Mouse (Mus musculus) frontal cortex, postnatal 14 days (tissue): ENCODE measurements at regions not wholly inside any gene's neighbourhood (a gene's known extent, or its start where the extent isn't known, plus 50 kb on each side); places are given as distances from the start of the nearest gene placed in this dataset.
A peak's percentile ranks its signal among the peaks of the same experiment; 100 is the strongest.
"Not testable (repeated sequence)": the region's sequence is repeated elsewhere in the genome, so short reads cannot be mapped to it uniquely, and the experiment has no call there.

ENCODE experiments used
- DNase-seq, 2 experiments: peaks; one replicate each; pipeline ENCODE4 v3.0.0; 2022; ENCODE audit warnings: low spot score in 2 of 2

- not testable (repeated sequence) for DNase-seq
Observed at GRCm38 (mm10) chr9:3116311-3116710, 79.6 kb downstream of the Gm10715 start.

GRCm38 (mm10) chr9:3161181-3161580 lies 124.5 kb downstream of the Gm10715 start:
- no peak for DNase-seq

GRCm38 (mm10) chr9:3184343-3184742 lies 147.7 kb downstream of the Gm10715 start:
- DNase-seq: no peak

GRCm38 (mm10) chr9:3199151-3200018 lies 135.6 kb upstream of the Alkbh8 start:
- no peak for DNase-seq

- DNase-seq: not testable (repeated sequence)
Observed at GRCm38 (mm10) chr9:3200019-3200347, 135.0 kb upstream of the Alkbh8 start.

- DNase-seq: not testable (repeated sequence)
Observed at GRCm38 (mm10) chr9:3208120-3208519, 126.8 kb upstream of the Alkbh8 start.

GRCm38 (mm10) chr9:3258396-3259300 lies 76.3 kb upstream of the Alkbh8 start:
- peak in 1 of 2 experiments; percentile 24 for DNase-seq

GRCm38 (mm10) chr9:3260181-3260580 lies 74.8 kb upstream of the Alkbh8 start:
- DNase-seq: no peak

GRCm38 (mm10) chr9:3260860-3261259 lies 74.1 kb upstream of the Alkbh8 start:
- no peak for DNase-seq

GRCm38 (mm10) chr9:3264467-3264866 lies 70.5 kb upstream of the Alkbh8 start:
- no peak for DNase-seq

- DNase-seq: not testable (repeated sequence)
Observed at GRCm38 (mm10) chr9:3280496-3280895, 54.4 kb upstream of the Alkbh8 start.

- not testable (repeated sequence) for DNase-seq
Observed at GRCm38 (mm10) chr9:3281906-3282305, 53.0 kb upstream of the Alkbh8 start.

GRCm38 (mm10) chr9:3283381-3283780 lies 51.6 kb upstream of the Alkbh8 start:
- DNase-seq: not testable (repeated sequence)
